Mouse (Mus musculus): Measurements from ENCODE around the gene Washc2.

DNA sequence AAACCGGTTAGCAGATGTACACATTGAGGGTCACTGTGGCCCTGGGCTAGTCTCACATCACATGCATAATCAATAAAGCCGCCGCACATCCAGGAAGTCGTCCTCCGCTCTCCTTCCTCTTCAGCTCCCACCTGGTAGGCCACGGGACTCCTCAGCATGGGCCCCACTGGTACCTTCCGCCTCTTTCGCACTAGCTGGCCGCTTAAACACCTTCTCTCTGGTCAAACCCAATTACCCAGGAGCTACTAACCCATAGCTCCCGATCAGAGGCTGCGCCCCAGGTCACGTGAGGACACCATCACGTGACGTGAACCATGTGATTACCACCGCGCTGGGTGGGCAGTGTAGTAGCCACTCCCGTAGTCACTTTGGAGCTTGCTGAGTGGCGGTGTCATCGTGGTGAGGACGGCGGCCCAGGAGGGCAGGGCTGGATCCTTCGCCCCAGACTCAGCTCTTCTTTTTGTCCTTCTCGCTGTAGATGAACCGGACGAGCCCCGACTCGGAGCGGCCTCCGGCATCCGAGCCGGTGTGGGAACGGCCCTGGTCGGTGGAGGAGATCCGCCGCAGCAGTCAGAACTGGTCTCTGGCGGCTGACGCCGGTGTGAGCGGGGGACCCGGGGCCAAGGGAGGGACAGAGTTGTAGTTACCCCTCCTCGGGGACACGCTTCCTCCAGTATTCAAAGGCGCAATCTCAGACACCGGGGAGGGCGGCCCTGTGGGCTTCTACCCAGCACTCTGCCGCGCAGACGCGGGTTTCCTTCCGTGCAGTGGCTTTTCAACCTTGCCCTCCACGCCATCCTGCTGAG lies at the start of gene Washc2:
- TF ChIP-seq CTCF (IDR thresholded peaks at IDR 0.05; ENCODE audit: low read depth) (no peak; the same call in 1 of the 2 replicates), EP300 (IDR thresholded peaks at IDR 0.05; ENCODE audit: low read depth) (no peak)

Measured in liver, embryonic 14.5 days (tissue).